Mouse (Mus musculus) CH12.LX (cell line): ENCODE results near the gene Ppip5k1.

ENCODE experiments used
- BHLHE40 ChIP-seq: IDR thresholded peaks from 2 replicates; pipeline ENCODE4 v1.6.1; 2011; ENCODE audit warnings: mild to moderate bottlenecking, low read depth, low read length, improper control_type of control experiment
- CTCF ChIP-seq, 2 experiments: IDR thresholded peaks in 1 of 2; conservative IDR thresholded peaks in 1 of 2; 2 replicates each; pipeline ENCODE4 v1.5.1; 2011 to 2012; ENCODE audit warnings: low read depth in 2 of 2, low read length in 2 of 2, improper control_type of control experiment in 1 of 2, inconsistent platforms in 1 of 2, mild to moderate bottlenecking in 1 of 2, moderate library complexity in 1 of 2
- MAX ChIP-seq: IDR thresholded peaks from 2 replicates; pipeline ENCODE4 v1.6.1; 2011; ENCODE audit warnings: low read length, improper control_type of control experiment
- MAZ ChIP-seq: IDR thresholded peaks from 2 replicates; pipeline ENCODE4 v1.6.1; 2012; ENCODE audit warnings: low read depth, mild to moderate bottlenecking, inconsistent platforms, low read length, improper control_type of control experiment, moderate library complexity
- POLR2A ChIP-seq: IDR thresholded peaks from 2 replicates; pipeline ENCODE4 v1.6.1; 2011; ENCODE audit warnings: low read depth, mild to moderate bottlenecking, improper control_type of control experiment, low read length

GRCm38 (mm10) chr2:121299471-121299870, 55.7 kb downstream of the Ppip5k1 start:
- TF ChIP-seq BHLHE40 (no peak), MAZ (no peak), POLR2A (no peak), CTCF (conservative IDR thresholded peaks at IDR 0.05 in 1 of 2, IDR thresholded peaks at IDR 0.05 in 1 of 2; ENCODE audit: low read depth in 2 of 2, low read length in 2 of 2) (no peak), MAX (no peak)
